Mouse (Mus musculus) stomach, postnatal 0 days (tissue): Measurements from ENCODE around the gene Glyctk.

Experiments
- CTCF ChIP-seq: IDR thresholded peaks from 2 replicates; pipeline ENCODE4 v1.5.1; 2016; ENCODE audit warnings: antibody characterized with exemption, low read depth, mild to moderate bottlenecking, moderate library complexity
- EP300 ChIP-seq: optimal IDR thresholded peaks from 2 replicates; pipeline ENCODE3; 2016; ENCODE audit warnings: antibody characterized with exemption

DNA sequence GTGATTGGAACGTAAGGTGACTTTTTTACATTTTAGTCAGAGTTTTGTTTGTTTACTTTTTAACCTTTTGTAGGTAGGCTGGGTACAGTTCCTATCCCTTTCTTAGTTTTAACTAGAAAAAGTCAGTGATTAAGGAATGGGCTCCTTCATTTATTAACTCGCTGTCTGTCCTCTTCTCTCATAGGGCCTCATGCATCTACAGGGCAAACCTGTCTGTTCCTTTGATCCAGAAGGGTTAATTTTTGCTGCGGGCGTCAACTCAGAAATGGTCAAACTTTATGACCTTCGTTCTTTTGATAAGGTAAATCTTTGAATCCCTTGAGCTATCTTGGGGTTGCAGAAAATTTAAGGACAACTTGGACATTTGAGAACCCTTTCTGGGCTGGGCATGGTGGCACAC is 26.1 kb upstream of the Glyctk start:
- TF ChIP-seq CTCF: no peak
- no peak for TF ChIP-seq EP300
